Mouse (Mus musculus) cerebellum, adult 2 months (tissue): ENCODE data around the gene Lsm2.

ENCODE experiments used
- CTCF ChIP-seq: fragments of 200-500 bp; IDR thresholded peaks from 2 replicates; pipeline ENCODE4 v1.5.1; 2011; ENCODE audit warnings: low read depth, mild to moderate bottlenecking, control low read depth, low read length, moderate library complexity, borderline replicate concordance; ENCODE audit not compliant: insufficient read depth
- POLR2A ChIP-seq: fragments of 200-500 bp; IDR thresholded peaks from 2 replicates; pipeline ENCODE4 v1.6.1; 2011; ENCODE audit warnings: low read length, control low read depth, borderline replicate concordance; ENCODE audit not compliant: insufficient read depth

GRCm38 (mm10) chr17:35015296-35015695 lies 33.6 kb downstream of the Lsm2 start:
- TF ChIP-seq POLR2A (no peak), CTCF (no peak)
